Mouse (Mus musculus) spleen, postnatal 10 days (tissue): Measurements from ENCODE around the gene Nmd3.

Experiments
- DNase-seq, 2 experiments: peaks; one replicate each; pipeline ENCODE4 v3.0.0; 2021 to 2022; ENCODE audit warnings: low spot score in 2 of 2

Nmd3 gene

DNA sequence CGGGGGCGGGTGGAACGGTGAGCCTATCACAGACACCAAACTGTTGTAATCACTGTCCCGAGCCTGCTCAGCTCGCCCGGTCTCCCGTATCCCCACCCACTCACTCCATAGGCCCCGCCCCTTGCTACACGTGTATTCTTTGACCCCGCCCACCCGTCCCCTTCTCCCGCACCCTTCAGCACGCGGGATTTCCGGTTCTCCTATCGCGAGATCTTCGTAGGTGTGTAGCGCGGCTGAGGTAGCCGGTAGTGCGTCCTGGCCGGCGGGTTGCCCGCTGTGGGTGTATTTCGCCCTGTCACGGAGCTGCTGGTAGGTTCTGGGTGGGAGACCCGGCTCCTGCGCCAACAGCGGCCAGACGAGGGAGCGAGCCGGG lies at the start of gene Nmd3:
Gene Nmd3, plus strand, starts transcription at position 172 of the 373 bp plus-strand sequence.
- peak; percentile 78 to 95 for DNase-seq

DNA sequence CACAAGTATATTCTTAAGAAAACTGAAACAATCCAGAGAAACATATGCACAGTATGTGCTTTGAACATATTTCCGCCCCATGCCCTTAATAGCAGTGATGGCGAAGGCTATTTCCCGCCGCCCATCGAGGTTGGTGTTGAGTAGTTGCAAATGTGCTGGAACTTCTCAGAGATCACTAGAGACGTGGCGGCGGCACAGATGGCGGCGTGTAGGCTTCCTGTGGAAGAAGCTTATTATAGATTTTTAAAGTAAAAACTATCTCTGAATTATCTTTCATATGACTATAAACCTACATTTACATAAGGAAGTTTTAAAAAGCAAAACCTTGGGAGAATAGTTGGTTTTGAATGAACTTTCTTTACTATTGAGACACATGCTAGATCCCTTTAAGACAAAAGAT lies 48.4 kb upstream of the Nmd3 start:
- no peak for DNase-seq

- no peak for DNase-seq
These were observed 47.6 kb upstream of the Nmd3 start for GRCm38 (mm10) chr3:69674206-69674605.

DNA sequence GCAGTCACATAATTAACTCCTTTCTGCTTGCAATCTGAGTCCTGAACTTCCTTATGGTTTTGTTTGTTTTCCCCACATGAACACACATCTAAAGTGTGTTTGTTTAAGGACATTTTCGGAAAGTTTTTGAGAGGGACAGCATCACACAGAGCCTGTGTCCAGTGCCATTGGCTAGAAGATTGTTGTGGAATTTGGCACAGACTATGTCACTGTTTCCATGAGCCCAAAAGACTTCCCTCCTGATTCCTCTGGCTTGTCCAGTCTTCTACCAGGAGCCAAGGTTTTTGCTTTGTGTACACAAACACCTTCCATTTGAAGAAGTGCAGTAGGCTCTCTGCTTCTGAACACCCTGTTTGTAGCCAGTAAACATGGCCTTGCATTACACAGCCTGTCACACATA lies 32.0 kb upstream of the Nmd3 start:
- no peak for DNase-seq

- no peak for DNase-seq
These were observed 30.8 kb upstream of the Nmd3 start for GRCm38 (mm10) chr3:69690939-69691338.

- DNase-seq = peak in 1 of 2 experiments; percentile 34
These were observed 21.8 kb upstream of the Nmd3 start for GRCm38 (mm10) chr3:69699851-69700500.

- no peak for DNase-seq
These were observed 19.9 kb upstream of the Nmd3 start for GRCm38 (mm10) chr3:69701905-69702304.

DNA sequence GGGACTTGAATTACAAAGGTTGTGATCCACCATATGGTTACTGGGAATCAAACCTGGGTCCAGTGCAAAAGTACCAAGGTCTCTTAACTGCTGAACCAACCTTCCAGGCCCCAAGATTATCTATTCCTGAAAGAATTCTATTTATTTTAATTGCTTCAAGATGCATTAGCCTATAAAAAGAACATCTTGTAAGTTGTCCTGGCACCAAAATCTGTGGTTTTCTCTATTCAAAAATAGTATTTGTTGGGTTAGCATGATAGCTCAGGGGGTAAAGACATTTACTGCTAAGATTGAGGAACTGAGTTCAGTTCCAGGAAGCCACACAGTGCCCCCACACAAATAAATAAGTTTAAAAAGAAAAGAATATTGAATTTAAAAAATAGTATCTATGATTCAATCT lies 19.4 kb upstream of the Nmd3 start:
- no peak for DNase-seq

GRCm38 (mm10) chr3:69709043-69709929 lies 12.5 kb upstream of the Nmd3 start:
- no peak for DNase-seq

- DNase-seq = no peak
These were observed 9.7 kb upstream of the Nmd3 start for GRCm38 (mm10) chr3:69711907-69712600.

DNA sequence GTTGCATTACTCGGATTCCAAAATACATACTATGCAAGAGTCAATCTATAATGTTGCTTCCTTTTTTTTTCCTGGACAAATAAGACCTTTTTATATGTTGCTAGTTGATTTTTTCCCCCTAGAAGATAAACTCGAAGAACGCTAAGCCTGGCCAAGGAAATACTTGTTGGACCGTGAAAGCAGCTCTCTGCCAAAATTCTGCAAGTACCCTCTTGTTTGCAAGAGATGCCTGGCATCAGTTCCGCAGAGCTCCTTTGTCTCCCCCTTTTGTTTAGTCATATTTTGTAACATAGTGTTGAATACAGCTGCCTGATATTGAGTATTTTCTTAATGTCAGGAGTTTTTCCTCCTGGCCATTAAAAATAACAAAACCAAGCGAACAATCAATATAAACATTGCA lies 4.3 kb upstream of the Nmd3 start:
- no peak for DNase-seq

- peak; percentile 27 to 58 for DNase-seq
These were observed 542 bp downstream of the Nmd3 start for GRCm38 (mm10) chr3:69722187-69722867.

DNA sequence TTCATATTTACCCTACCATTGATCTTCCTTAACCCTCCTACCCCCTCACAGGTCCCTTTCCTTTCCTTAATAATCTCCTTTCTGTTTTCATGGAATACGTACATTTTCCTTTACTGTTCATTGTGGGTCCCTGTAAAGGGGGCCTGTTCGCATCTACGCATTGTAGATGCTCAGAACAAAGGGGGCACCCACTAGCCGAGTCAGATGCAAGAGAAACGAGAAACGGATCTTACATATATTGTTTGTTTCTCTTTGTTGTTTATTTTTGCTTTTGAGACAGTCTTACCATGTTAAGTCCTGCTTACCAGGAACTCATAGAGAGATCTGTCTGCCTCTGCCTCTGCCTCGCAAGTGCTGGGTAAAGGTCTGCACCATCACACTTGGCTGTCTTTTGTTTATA lies 1.4 kb downstream of the Nmd3 start:
- no peak for DNase-seq

GRCm38 (mm10) chr3:69730930-69731329 lies 9.1 kb downstream of the Nmd3 start:
- no peak for DNase-seq

DNA sequence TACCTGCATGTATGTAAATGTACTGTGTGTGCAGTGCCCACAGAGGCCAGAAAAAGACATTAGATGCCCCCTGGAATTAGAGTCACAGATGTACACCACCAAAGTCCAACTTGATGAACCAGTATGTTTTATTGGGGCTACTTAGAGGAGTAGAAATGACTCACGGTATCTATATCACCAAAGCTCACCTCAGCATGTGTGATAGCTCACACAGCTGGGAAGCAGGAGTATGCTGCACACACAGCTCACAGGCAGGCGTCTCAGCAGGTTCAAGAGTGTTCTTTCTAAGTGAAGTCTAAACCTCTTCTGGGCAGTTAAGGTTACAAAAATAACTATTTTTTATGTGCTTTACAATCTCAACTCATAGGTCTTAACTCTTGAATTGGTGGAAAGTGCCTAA lies 12.2 kb downstream of the Nmd3 start:
- no peak for DNase-seq

- DNase-seq = no peak
These were observed 33.4 kb downstream of the Nmd3 start for GRCm38 (mm10) chr3:69755192-69755591.

DNA sequence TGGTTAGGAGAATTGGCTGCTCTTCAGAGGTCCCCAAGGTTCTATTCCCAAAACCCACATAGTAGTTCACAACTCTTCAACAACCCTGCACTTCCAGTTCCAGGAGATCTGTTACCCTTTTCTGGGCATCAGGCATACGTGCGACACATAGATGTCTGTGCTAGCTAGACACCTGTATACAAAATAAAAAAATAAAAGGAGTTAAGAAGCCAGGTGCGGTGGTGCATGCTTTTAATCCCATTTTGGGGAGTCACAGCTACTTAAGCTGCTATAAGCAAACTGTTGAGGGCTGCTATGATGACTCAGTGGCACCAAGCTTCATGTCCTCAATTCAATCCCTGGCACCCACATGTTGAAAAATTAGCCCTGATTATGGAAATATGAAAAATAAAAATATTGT lies 34.2 kb downstream of the Nmd3 start:
- DNase-seq = no peak

GRCm38 (mm10) chr3:69756499-69756898 lies 34.7 kb downstream of the Nmd3 start:
- peak; percentile 9 to 56 for DNase-seq

- DNase-seq = no peak
These were observed 35.7 kb downstream of the Nmd3 start for GRCm38 (mm10) chr3:69757456-69757855.

GRCm38 (mm10) chr3:69760081-69760480 lies 38.3 kb downstream of the Nmd3 start:
- DNase-seq = no peak

DNA sequence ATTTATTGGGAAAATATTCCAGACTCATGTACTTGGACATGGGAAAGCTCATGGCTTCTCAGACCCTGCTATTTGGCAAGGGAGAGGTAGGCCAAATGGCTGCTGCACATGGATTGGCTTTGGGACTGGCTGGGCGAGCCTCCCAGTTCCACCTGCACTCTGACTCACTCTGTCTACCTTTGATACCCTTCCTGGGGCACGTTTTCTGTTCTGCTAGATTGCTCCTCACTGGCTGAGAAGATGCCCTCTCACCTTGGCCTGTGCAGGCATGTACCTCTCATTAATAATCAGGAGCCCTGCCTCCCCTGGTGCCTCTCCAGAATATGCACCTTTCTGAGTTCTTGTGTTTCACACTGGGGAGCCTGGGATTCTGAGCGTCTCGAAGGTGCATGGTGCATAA lies 39.4 kb downstream of the Nmd3 start:
- DNase-seq = no peak

GRCm38 (mm10) chr3:69762838-69763368 lies 41.1 kb downstream of the Nmd3 start:
- no peak for DNase-seq
